Mouse (Mus musculus): ENCODE results near the gene Tcp10c. TPM values are rescaled to one million over a fixed set of nuclear protein-coding genes. Genes with fewer than 3 reads are reported as not detected.
"Not testable (repeated sequence)": the region's sequence is repeated elsewhere in the genome, so short reads cannot be mapped to it uniquely, and the experiment has no call there.

The Tcp10c gene
- 0.08 TPM in 1 of 2 replicates, not detected in the other for polyA plus RNA-seq (2012; rRNA removed)

GRCm38 (mm10) chr17:13354521-13354920 lies at the start of gene Tcp10c:
Tcp10c (plus strand) TSS chr17:13354572.
- H3K27ac ChIP-seq (ENCODE audit: insufficient read depth, low read length); H3K4me1 ChIP-seq (ENCODE audit: control insufficient read depth, insufficient read depth, low read length); H3K4me3 ChIP-seq (ENCODE audit: insufficient read depth, low read length): not testable (repeated sequence)

GRCm38 (mm10) chr17:13307852-13308251 lies 46.5 kb upstream of the Tcp10c start:
- not testable (repeated sequence) for H3K4me3 ChIP-seq (ENCODE audit: insufficient read depth, low read length); H3K27ac ChIP-seq (ENCODE audit: insufficient read depth, low read length); H3K4me1 ChIP-seq (ENCODE audit: control insufficient read depth, insufficient read depth, low read length)

GRCm38 (mm10) chr17:13308344-13308743 lies 46.0 kb upstream of the Tcp10c start:
- H3K27ac ChIP-seq (ENCODE audit: insufficient read depth, low read length); H3K4me1 ChIP-seq (ENCODE audit: control insufficient read depth, insufficient read depth, low read length); H3K4me3 ChIP-seq (ENCODE audit: insufficient read depth, low read length): not testable (repeated sequence)

- H3K27ac ChIP-seq (ENCODE audit: insufficient read depth, low read length); H3K4me1 ChIP-seq (ENCODE audit: control insufficient read depth, insufficient read depth, low read length); H3K4me3 ChIP-seq (ENCODE audit: insufficient read depth, low read length): not testable (repeated sequence)
Measured at GRCm38 (mm10) chr17:13308746-13309145, 45.6 kb upstream of the Tcp10c start.

GRCm38 (mm10) chr17:13309182-13309631 lies 45.2 kb upstream of the Tcp10c start:
- H3K4me1 ChIP-seq (ENCODE audit: control insufficient read depth, insufficient read depth, low read length); H3K4me3 ChIP-seq (ENCODE audit: insufficient read depth, low read length); H3K27ac ChIP-seq (ENCODE audit: insufficient read depth, low read length): not testable (repeated sequence)

GRCm38 (mm10) chr17:13329967-13330366 lies 24.4 kb upstream of the Tcp10c start:
- H3K4me1 ChIP-seq (ENCODE audit: control insufficient read depth, insufficient read depth, low read length); H3K4me3 ChIP-seq (ENCODE audit: insufficient read depth, low read length); H3K27ac ChIP-seq (ENCODE audit: insufficient read depth, low read length): not testable (repeated sequence)

- H3K27ac ChIP-seq (ENCODE audit: insufficient read depth, low read length); H3K4me1 ChIP-seq (ENCODE audit: control insufficient read depth, insufficient read depth, low read length); H3K4me3 ChIP-seq (ENCODE audit: insufficient read depth, low read length): not testable (repeated sequence)
Measured at GRCm38 (mm10) chr17:13331179-13331578, 23.2 kb upstream of the Tcp10c start.

GRCm38 (mm10) chr17:13332496-13332895 lies 21.9 kb upstream of the Tcp10c start:
- not testable (repeated sequence) for H3K27ac ChIP-seq (ENCODE audit: insufficient read depth, low read length); H3K4me1 ChIP-seq (ENCODE audit: control insufficient read depth, insufficient read depth, low read length); H3K4me3 ChIP-seq (ENCODE audit: insufficient read depth, low read length)

- H3K4me3 ChIP-seq (ENCODE audit: insufficient read depth, low read length); H3K4me1 ChIP-seq (ENCODE audit: control insufficient read depth, insufficient read depth, low read length); H3K27ac ChIP-seq (ENCODE audit: insufficient read depth, low read length): not testable (repeated sequence)
- peak; percentile 36; the same call in 1 of the 2 replicates for TF ChIP-seq CTCF (IDR thresholded peaks at IDR 0.05; ENCODE audit: extremely low read depth, insufficient read depth, low read length)
Measured at GRCm38 (mm10) chr17:13336979-13337749, 17.2 kb upstream of the Tcp10c start.

- H3K4me1 ChIP-seq (ENCODE audit: control insufficient read depth, insufficient read depth, low read length); H3K4me3 ChIP-seq (ENCODE audit: insufficient read depth, low read length): not testable (repeated sequence)
Measured at GRCm38 (mm10) chr17:13337931-13338330, 16.4 kb upstream of the Tcp10c start.

GRCm38 (mm10) chr17:13340071-13340470 lies 14.3 kb upstream of the Tcp10c start:
- not testable (repeated sequence) for H3K4me1 ChIP-seq (ENCODE audit: control insufficient read depth, insufficient read depth, low read length); H3K27ac ChIP-seq (ENCODE audit: insufficient read depth, low read length); H3K4me3 ChIP-seq (ENCODE audit: insufficient read depth, low read length)

More at GRCm38 (mm10) chr17:13337931-13338330, 16.4 kb upstream of the Tcp10c start:
- H3K27ac ChIP-seq (ENCODE audit: insufficient read depth, low read length): not testable (repeated sequence)

GRCm38 (mm10) chr17:13345923-13346322 lies 8.4 kb upstream of the Tcp10c start:
- H3K27ac ChIP-seq (ENCODE audit: insufficient read depth, low read length); H3K4me1 ChIP-seq (ENCODE audit: control insufficient read depth, insufficient read depth, low read length); H3K4me3 ChIP-seq (ENCODE audit: insufficient read depth, low read length): not testable (repeated sequence)

GRCm38 (mm10) chr17:13349563-13349962 lies 4.8 kb upstream of the Tcp10c start:
- not testable (repeated sequence) for H3K27ac ChIP-seq (ENCODE audit: insufficient read depth, low read length); H3K4me3 ChIP-seq (ENCODE audit: insufficient read depth, low read length); H3K4me1 ChIP-seq (ENCODE audit: control insufficient read depth, insufficient read depth, low read length)

- H3K4me1 ChIP-seq (ENCODE audit: control insufficient read depth, insufficient read depth, low read length); H3K4me3 ChIP-seq (ENCODE audit: insufficient read depth, low read length); H3K27ac ChIP-seq (ENCODE audit: insufficient read depth, low read length): not testable (repeated sequence)
Measured at GRCm38 (mm10) chr17:13353249-13353648, 1.1 kb upstream of the Tcp10c start.

GRCm38 (mm10) chr17:13362489-13362888 lies 8.1 kb downstream of the Tcp10c start:
- not testable (repeated sequence) for H3K27ac ChIP-seq (ENCODE audit: insufficient read depth, low read length); H3K4me1 ChIP-seq (ENCODE audit: control insufficient read depth, insufficient read depth, low read length); H3K4me3 ChIP-seq (ENCODE audit: insufficient read depth, low read length)

- H3K4me3 ChIP-seq (ENCODE audit: insufficient read depth, low read length); H3K27ac ChIP-seq (ENCODE audit: insufficient read depth, low read length): not testable (repeated sequence)
Measured at GRCm38 (mm10) chr17:13363773-13364172, 9.4 kb downstream of the Tcp10c start.

More at GRCm38 (mm10) chr17:13363773-13364172, 9.4 kb downstream of the Tcp10c start:
- not testable (repeated sequence) for H3K4me1 ChIP-seq (ENCODE audit: control insufficient read depth, insufficient read depth, low read length)
